Mouse (Mus musculus): Measurements from ENCODE around the gene Dnah10. TPM values are rescaled to one million over a fixed set of nuclear protein-coding genes. Genes with fewer than 3 reads are reported as not detected.
A peak's percentile ranks its signal among the peaks of the same experiment; 100 is the strongest.

Dnah10 gene
- total RNA-seq, 1 experiment, result 2.3 TPM

DNA sequence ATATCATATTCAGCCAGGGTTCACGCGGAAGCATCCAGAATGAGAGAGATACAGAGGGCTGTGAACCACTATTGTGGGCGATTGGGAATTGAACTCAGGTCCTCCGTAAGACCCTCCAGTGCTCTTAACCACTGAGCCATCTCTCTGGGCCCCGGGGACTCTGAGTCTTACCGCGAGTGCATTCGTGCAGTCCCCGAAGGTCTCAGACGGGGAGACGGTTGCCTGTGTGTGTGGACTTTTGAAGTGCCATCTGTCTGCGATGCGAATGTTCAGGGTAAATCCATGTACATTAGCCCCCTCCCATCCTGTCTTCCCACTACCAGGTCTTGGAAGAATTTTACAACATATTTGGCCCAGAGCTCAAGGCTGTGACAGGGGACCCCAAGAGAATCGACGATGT lies 21.3 kb downstream of the Dnah10 start:
- Histone ChIP-seq H3K9ac (ENCODE audit: insufficient read depth, low read depth, low read length, poor library complexity, severe bottlenecking) (no peak overlapping the region), H3K9me3 (ENCODE audit: control insufficient read depth, insufficient read depth, low read depth, low read length) (no peaks in the 10 kb centered on the region), H3K27ac (ENCODE audit: insufficient read depth, low read depth, low read length, poor library complexity, severe bottlenecking) (no peak overlapping the region), H3K4me3 (ENCODE audit: insufficient read depth in 1 of 2, low read depth in 1 of 2, low read length in 2 of 2, poor library complexity in 1 of 2, severe bottlenecking in 1 of 2) (no peak overlapping the region), H3K4me1 (ENCODE audit: control insufficient read depth in 2 of 2, insufficient read depth in 2 of 2, low read length in 2 of 2, poor library complexity in 1 of 2) (0 out of 4 replicates have a peak, but pooled peaks cover 0 to 2% of the 10 kb centered on the region in 2 experiments), H3K36me3 (ENCODE audit: control insufficient read depth, insufficient read depth, low read length, poor library complexity, severe bottlenecking) (no peaks in the 10 kb centered on the region)
- no peak for TF ChIP-seq ZNF384 (IDR thresholded peaks at IDR 0.05; ENCODE audit: low read depth, low read length)
- no peak for TF ChIP-seq CHD2 (IDR thresholded peaks at IDR 0.05; ENCODE audit: low read depth, low read length)
- no peak for TF ChIP-seq ZC3H11A (IDR thresholded peaks at IDR 0.05; ENCODE audit: borderline replicate concordance, low read depth, low read length)
- no peak for TF ChIP-seq HCFC1 (IDR thresholded peaks at IDR 0.05; ENCODE audit: borderline replicate concordance, insufficient read depth, low read length)
- no peak for TF ChIP-seq MAFK (IDR thresholded peaks at IDR 0.05; ENCODE audit: insufficient read depth, low read depth, low read length)
- in situ Hi-C loops (cut with MboI; ENCODE audit: low sequenced_read_pairs in 2 of 2, unreplicated experiment in 2 of 2), result no loop called here
- no peak for DNase-seq (ENCODE audit: low read depth, low spot score)

- no peak for DNase-seq (ENCODE audit: low read depth, low spot score)
- TF ChIP-seq MAFK (IDR thresholded peaks at IDR 0.05; ENCODE audit: insufficient read depth, low read depth, low read length), result no peak
- no peak for TF ChIP-seq ZNF384 (IDR thresholded peaks at IDR 0.05; ENCODE audit: low read depth, low read length)
- no peak for TF ChIP-seq ZC3H11A (IDR thresholded peaks at IDR 0.05; ENCODE audit: borderline replicate concordance, low read depth, low read length)
- TF ChIP-seq HCFC1 (IDR thresholded peaks at IDR 0.05; ENCODE audit: borderline replicate concordance, insufficient read depth, low read length), result no peak
- no peak for TF ChIP-seq CHD2 (IDR thresholded peaks at IDR 0.05; ENCODE audit: low read depth, low read length)
- in situ Hi-C loops (cut with MboI; ENCODE audit: low sequenced_read_pairs in 2 of 2, unreplicated experiment in 2 of 2), result no loop called here
- H3K27ac ChIP-seq (ENCODE audit: insufficient read depth, low read depth, low read length, poor library complexity, severe bottlenecking), result no peak overlapping the region
- no peaks in the 10 kb centered on the region for H3K9me3 ChIP-seq (ENCODE audit: control insufficient read depth, insufficient read depth, low read depth, low read length)
- peak overlapping the region; percentile 13 to 26; a peak in 2 of 4 replicates for H3K4me3 ChIP-seq (ENCODE audit: insufficient read depth in 1 of 2, low read depth in 1 of 2, low read length in 2 of 2, poor library complexity in 1 of 2, severe bottlenecking in 1 of 2)
- no peak overlapping the region; the same call in 1 of the 2 replicates for H3K9ac ChIP-seq (ENCODE audit: insufficient read depth, low read depth, low read length, poor library complexity, severe bottlenecking)
- no peaks in the 10 kb centered on the region for H3K36me3 ChIP-seq (ENCODE audit: control insufficient read depth, insufficient read depth, low read length, poor library complexity, severe bottlenecking)
- H3K4me1 ChIP-seq (ENCODE audit: control insufficient read depth in 2 of 2, insufficient read depth in 2 of 2, low read length in 2 of 2, poor library complexity in 1 of 2), result 0 out of 4 replicates have a peak, but pooled peaks cover 0 to 2% of the 10 kb centered on the region in 2 experiments
These were observed 23.4 kb downstream of the Dnah10 start for GRCm38 (mm10) chr5:124748296-124748695.

- no peak for TF ChIP-seq ZC3H11A (IDR thresholded peaks at IDR 0.05; ENCODE audit: borderline replicate concordance, low read depth, low read length)
- no peak for TF ChIP-seq MAFK (IDR thresholded peaks at IDR 0.05; ENCODE audit: insufficient read depth, low read depth, low read length)
- TF ChIP-seq ZNF384 (IDR thresholded peaks at IDR 0.05; ENCODE audit: low read depth, low read length), result no peak
- TF ChIP-seq HCFC1 (IDR thresholded peaks at IDR 0.05; ENCODE audit: borderline replicate concordance, insufficient read depth, low read length), result no peak
- TF ChIP-seq CHD2 (IDR thresholded peaks at IDR 0.05; ENCODE audit: low read depth, low read length), result no peak
- in situ Hi-C loops (cut with MboI; ENCODE audit: low sequenced_read_pairs in 2 of 2, unreplicated experiment in 2 of 2), result no loop called here
- H3K4me1 ChIP-seq (ENCODE audit: control insufficient read depth in 2 of 2, insufficient read depth in 2 of 2, low read length in 2 of 2, poor library complexity in 1 of 2), result 0 out of 4 replicates have a peak, but pooled peaks cover 0 to 2% of the 10 kb centered on the region in 2 experiments
- H3K27ac ChIP-seq (ENCODE audit: insufficient read depth, low read depth, low read length, poor library complexity, severe bottlenecking), result no peak overlapping the region
- H3K9ac ChIP-seq (ENCODE audit: insufficient read depth, low read depth, low read length, poor library complexity, severe bottlenecking), result no peak overlapping the region
- no peak overlapping the region for H3K4me3 ChIP-seq (ENCODE audit: insufficient read depth in 1 of 2, low read depth in 1 of 2, low read length in 2 of 2, poor library complexity in 1 of 2, severe bottlenecking in 1 of 2)
- H3K36me3 ChIP-seq (ENCODE audit: control insufficient read depth, insufficient read depth, low read length, poor library complexity, severe bottlenecking), result no peaks in the 10 kb centered on the region
- no peaks in the 10 kb centered on the region for H3K9me3 ChIP-seq (ENCODE audit: control insufficient read depth, insufficient read depth, low read depth, low read length)
- DNase-seq (ENCODE audit: low read depth, low spot score), result no peak
These were observed 26.8 kb downstream of the Dnah10 start for GRCm38 (mm10) chr5:124751656-124752055.

GRCm38 (mm10) chr5:124761011-124761410 lies 36.1 kb downstream of the Dnah10 start:
- Histone ChIP-seq H3K9ac (ENCODE audit: insufficient read depth, low read depth, low read length, poor library complexity, severe bottlenecking) (no peak overlapping the region), H3K4me1 (ENCODE audit: control insufficient read depth in 2 of 2, insufficient read depth in 2 of 2, low read length in 2 of 2, poor library complexity in 1 of 2) (peaks cover 2 to 5% of the 10 kb centered on the region in 2 experiments; a peak in 2 of 4 replicates), H3K4me3 (ENCODE audit: insufficient read depth in 1 of 2, low read depth in 1 of 2, low read length in 2 of 2, poor library complexity in 1 of 2, severe bottlenecking in 1 of 2) (no peak overlapping the region), H3K9me3 (ENCODE audit: control insufficient read depth, insufficient read depth, low read depth, low read length) (no peaks in the 10 kb centered on the region), H3K27ac (ENCODE audit: insufficient read depth, low read depth, low read length, poor library complexity, severe bottlenecking) (no peak overlapping the region), H3K36me3 (ENCODE audit: control insufficient read depth, insufficient read depth, low read length, poor library complexity, severe bottlenecking) (no peaks in the 10 kb centered on the region)
- DNase-seq (ENCODE audit: low read depth, low spot score), result peak; percentile 38
- TF ChIP-seq ZNF384 (IDR thresholded peaks at IDR 0.05; ENCODE audit: low read depth, low read length), result no peak
- no peak for TF ChIP-seq MAFK (IDR thresholded peaks at IDR 0.05; ENCODE audit: insufficient read depth, low read depth, low read length)
- TF ChIP-seq CHD2 (IDR thresholded peaks at IDR 0.05; ENCODE audit: low read depth, low read length), result no peak
- TF ChIP-seq HCFC1 (IDR thresholded peaks at IDR 0.05; ENCODE audit: borderline replicate concordance, insufficient read depth, low read length), result no peak
- TF ChIP-seq ZC3H11A (IDR thresholded peaks at IDR 0.05; ENCODE audit: borderline replicate concordance, low read depth, low read length), result no peak
- in situ Hi-C loops (cut with MboI; ENCODE audit: low sequenced_read_pairs in 2 of 2, unreplicated experiment in 2 of 2), result no loop called here
